Mouse (Mus musculus) liver, embryonic 13.5 days (tissue): ENCODE results near the gene A130010J15Rik. TPM values are rescaled to one million over a fixed set of nuclear protein-coding genes. Genes with fewer than 3 reads are reported as not detected.

Source experiments
- ATAC-seq: fragments of 200-750 bp; cut with Nextera tagmentation; 2 replicates; pipeline ENCODE4 v1.8.0; 2017; ENCODE audit warnings: low read depth, mild to moderate bottlenecking, moderate number of reproducible peaks, moderate library complexity
- DNase-seq: peaks from one replicate; pipeline ENCODE4 v3.0.0; 2022
- H3K27ac ChIP-seq: fragments of 300-500 bp; sonication (generic); 2 replicates; pipeline ENCODE4 v1.5.1; 2015; ENCODE audit warnings: moderate library complexity, mild to moderate bottlenecking, inconsistent platforms
- H3K27me3 ChIP-seq: fragments of 300-500 bp; sonication (generic); 2 replicates; pipeline ENCODE4 v1.6.1; 2015; ENCODE audit warnings: mild to moderate bottlenecking, inconsistent platforms
- H3K36me3 ChIP-seq: fragments of 300-500 bp; sonication (generic); 2 replicates; pipeline ENCODE4 v1.6.1; 2015; ENCODE audit warnings: mild to moderate bottlenecking, inconsistent platforms
- H3K4me1 ChIP-seq: fragments of 300-500 bp; sonication (generic); replicated peaks from 2 replicates; pipeline ENCODE4 v1.6.1; 2015; ENCODE audit warnings: inconsistent platforms
- H3K4me2 ChIP-seq: fragments of 300-500 bp; sonication (generic); 2 replicates; pipeline ENCODE4 v1.6.1; 2015; ENCODE audit warnings: inconsistent platforms, mild to moderate bottlenecking, moderate library complexity
- H3K4me3 ChIP-seq: fragments of 300-500 bp; sonication (generic); replicated peaks from 2 replicates; pipeline ENCODE4 v1.5.1; 2015; ENCODE audit warnings: mild to moderate bottlenecking, inconsistent platforms
- H3K9ac ChIP-seq: fragments of 300-500 bp; sonication (generic); 2 replicates; pipeline ENCODE4 v1.6.1; 2015; ENCODE audit warnings: mild to moderate bottlenecking, inconsistent platforms
- H3K9me3 ChIP-seq: fragments of 300-500 bp; sonication (generic); replicated peaks from 2 replicates; pipeline ENCODE4 v1.6.1; 2016; ENCODE audit warnings: inconsistent platforms
- WGBS: fragments of 180-500 bp; shearing (Covaris S2); methylation state at CpG from one replicate; pipeline ENCODE4 v1.1.7; 2015; ENCODE audit not compliant: insufficient replicate concordance; 5-methylcytosine and 5-hydroxymethylcytosine counted together
- polyA plus RNA-seq: library from polyadenylated mRNA; unstranded; fragments of >200 nt; fragmentation: Nextera tagmentation; extraction: Ambion mirVana; gene quantifications from 2 replicates; pipeline ENCODE4 v1.2.1, GENCODE M21; 2015

A130010J15Rik gene
- 5.5 and 6.2 TPM in 2 replicates for polyA plus RNA-seq

GRCm38 (mm10) chr1:193167746-193168145, at the start of gene A130010J15Rik:
Gene A130010J15Rik (plus strand): TSS chr1:193168046.
- ATAC-seq (no peak), DNase-seq (no peak)
- Histone ChIP-seq H3K27ac (no peak within 1 kb of the TSS), H3K9me3 (no peaks in the 10 kb centered on the region), H3K4me2 (no peak within 1 kb of the TSS), H3K27me3 (no peaks in the 10 kb centered on the region), H3K36me3 (no peaks in the 10 kb centered on the region), H3K9ac (no peak within 1 kb of the TSS), H3K4me3 (no peak within 1 kb of the TSS), H3K4me1 (peaks cover 15% of the 10 kb centered on the region)
- WGBS, result 74% methylated on average over 3 of the region's 3 CpGs

GRCm38 (mm10) chr1:193122793-193123192, 45.1 kb upstream of the A130010J15Rik start:
- 76% methylated on average over 7 of the region's 7 CpGs for WGBS

GRCm38 (mm10) chr1:193123290-193123689, 44.6 kb upstream of the A130010J15Rik start:
- no peak for ATAC-seq
- 77% methylated on average over 6 of the region's 6 CpGs for WGBS
- no peaks in the 10 kb centered on the region for H3K27me3 ChIP-seq
- H3K36me3 ChIP-seq, result peaks cover 86% of the 10 kb centered on the region
- no peak overlapping the region for H3K27ac ChIP-seq
- DNase-seq, result no peak
- H3K9me3 ChIP-seq, result no peaks in the 10 kb centered on the region
- H3K4me2 ChIP-seq, result no peak overlapping the region
- no peak overlapping the region for H3K4me3 ChIP-seq
- H3K4me1 ChIP-seq, result peaks cover 6% of the 10 kb centered on the region
- H3K9ac ChIP-seq, result no peak overlapping the region

More at GRCm38 (mm10) chr1:193122793-193123192, 45.1 kb upstream of the A130010J15Rik start:
- no peaks in the 10 kb centered on the region for H3K9me3 ChIP-seq
- H3K4me3 ChIP-seq, result no peak overlapping the region
- H3K4me2 ChIP-seq, result no peak overlapping the region
- peaks cover 87% of the 10 kb centered on the region for H3K36me3 ChIP-seq
- ATAC-seq, result no peak
- H3K9ac ChIP-seq, result no peak overlapping the region
- no peaks in the 10 kb centered on the region for H3K27me3 ChIP-seq
- DNase-seq, result no peak
- peaks cover 2% of the 10 kb centered on the region; the same call in 1 of the 2 replicates for H3K4me1 ChIP-seq
- H3K27ac ChIP-seq, result no peak overlapping the region

GRCm38 (mm10) chr1:193125835-193126234, 42.0 kb upstream of the A130010J15Rik start:
- ATAC-seq, result no peak
- Histone ChIP-seq H3K27ac (no peak overlapping the region), H3K4me2 (no peak overlapping the region), H3K36me3 (peaks cover 62% of the 10 kb centered on the region), H3K9me3 (no peaks in the 10 kb centered on the region), H3K4me3 (no peak overlapping the region), H3K9ac (no peak overlapping the region), H3K27me3 (no peaks in the 10 kb centered on the region), H3K4me1 (peaks cover 20% of the 10 kb centered on the region)
- 69% methylated on average over 4 of the region's 4 CpGs for WGBS
- no peak for DNase-seq

- no peak overlapping the region for H3K4me2 ChIP-seq
- no peaks in the 10 kb centered on the region for H3K27me3 ChIP-seq
- H3K4me3 ChIP-seq, result no peak overlapping the region
- peaks cover 23% of the 10 kb centered on the region for H3K4me1 ChIP-seq
- H3K9me3 ChIP-seq, result no peaks in the 10 kb centered on the region
- no peak for DNase-seq
- WGBS, result 88% methylated on average over 6 of the region's 6 CpGs
- peaks cover 40% of the 10 kb centered on the region for H3K36me3 ChIP-seq
- no peak for ATAC-seq
- H3K9ac ChIP-seq, result no peak overlapping the region
- no peak overlapping the region for H3K27ac ChIP-seq
Observed at GRCm38 (mm10) chr1:193128055-193128454, 39.8 kb upstream of the A130010J15Rik start.

GRCm38 (mm10) chr1:193129321-193129720, 38.5 kb upstream of the A130010J15Rik start:
- ATAC-seq (no peak), DNase-seq (no peak)
- H3K4me2 ChIP-seq, result peak overlapping the region; percentile 90
- H3K4me3 ChIP-seq, result peak overlapping the region; percentile 89
- peaks cover 29% of the 10 kb centered on the region for H3K36me3 ChIP-seq
- H3K9me3 ChIP-seq, result no peaks in the 10 kb centered on the region
- H3K4me1 ChIP-seq, result peaks cover 23% of the 10 kb centered on the region
- H3K9ac ChIP-seq, result peak overlapping the region; percentile 88
- H3K27ac ChIP-seq, result no peak overlapping the region
- H3K27me3 ChIP-seq, result no peaks in the 10 kb centered on the region
- WGBS, result 11% methylated on average over 5 of the region's 5 CpGs

GRCm38 (mm10) chr1:193129786-193130455, 37.9 kb upstream of the A130010J15Rik start, which contains the start of gene Diexf:
Gene Diexf (minus strand): TSS chr1:193130272.
- Histone ChIP-seq H3K4me3 (peak within 1 kb of the TSS; percentile 89), H3K36me3 (peaks cover 24% of the 10 kb centered on the region), H3K9me3 (no peaks in the 10 kb centered on the region), H3K27ac (peak within 1 kb of the TSS; percentile 47; the same call in 1 of the 2 replicates), H3K4me1 (peaks cover 23% of the 10 kb centered on the region), H3K9ac (peak within 1 kb of the TSS; percentile 88), H3K27me3 (no peaks in the 10 kb centered on the region), H3K4me2 (peak within 1 kb of the TSS; percentile 90)
- DNase-seq, result peak; percentile 97
- WGBS, result under 1% methylated on average over 61 of the region's 61 CpGs
- ATAC-seq, result peak; percentile 93

- 32% methylated on average over 11 of the region's 11 CpGs for WGBS
- 0 out of 2 replicates have a peak overlapping the region, but pooled peaks have one; percentile 19 for H3K27ac ChIP-seq
Observed at GRCm38 (mm10) chr1:193130456-193130825, 37.4 kb upstream of the A130010J15Rik start.

GRCm38 (mm10) chr1:193130839-193131238, 37.0 kb upstream of the A130010J15Rik start:
- Histone ChIP-seq H3K4me2 (peak overlapping the region; percentile 60), H3K4me1 (peaks cover 23% of the 10 kb centered on the region), H3K9me3 (no peaks in the 10 kb centered on the region), H3K4me3 (peak overlapping the region; percentile 89; the same call in 1 of the 2 replicates), H3K27ac (0 out of 2 replicates have a peak overlapping the region, but pooled peaks have one; percentile 19), H3K36me3 (peaks cover 19% of the 10 kb centered on the region), H3K9ac (no peak overlapping the region), H3K27me3 (0 out of 2 replicates have a peak, but pooled peaks cover 3% of the 10 kb centered on the region)
- DNase-seq, result no peak
- ATAC-seq, result no peak
- 72% methylated on average over 8 of the region's 8 CpGs for WGBS

More at GRCm38 (mm10) chr1:193130456-193130825, 37.4 kb upstream of the A130010J15Rik start:
- Histone ChIP-seq H3K4me1 (peaks cover 23% of the 10 kb centered on the region), H3K4me3 (peak overlapping the region; percentile 89), H3K9ac (peak overlapping the region; percentile 40; the same call in 1 of the 2 replicates), H3K27me3 (0 out of 2 replicates have a peak, but pooled peaks cover 1% of the 10 kb centered on the region), H3K36me3 (peaks cover 21% of the 10 kb centered on the region), H3K4me2 (peak overlapping the region; percentile 60), H3K9me3 (no peaks in the 10 kb centered on the region)
- ATAC-seq, result no peak; the same call in 1 of the 2 replicates
- no peak for DNase-seq

- Histone ChIP-seq H3K27ac (no peak overlapping the region), H3K27me3 (0 out of 2 replicates have a peak, but pooled peaks cover 3% of the 10 kb centered on the region), H3K4me3 (no peak overlapping the region), H3K36me3 (peaks cover 18% of the 10 kb centered on the region), H3K4me1 (peaks cover 23% of the 10 kb centered on the region), H3K9me3 (no peaks in the 10 kb centered on the region), H3K4me2 (no peak overlapping the region), H3K9ac (no peak overlapping the region)
- DNase-seq (no peak), ATAC-seq (no peak)
- WGBS, result 65% methylated on average over 6 of the region's 6 CpGs
Observed at GRCm38 (mm10) chr1:193131311-193131948, 36.4 kb upstream of the A130010J15Rik start.

GRCm38 (mm10) chr1:193132385-193132784, 35.5 kb upstream of the A130010J15Rik start:
- H3K27ac ChIP-seq, result no peak overlapping the region
- DNase-seq, result no peak
- H3K4me2 ChIP-seq, result no peak overlapping the region
- H3K9ac ChIP-seq, result no peak overlapping the region
- peaks cover 23% of the 10 kb centered on the region for H3K4me1 ChIP-seq
- ATAC-seq, result no peak
- no peaks in the 10 kb centered on the region for H3K9me3 ChIP-seq
- no peak overlapping the region for H3K4me3 ChIP-seq
- H3K36me3 ChIP-seq, result peaks cover 8% of the 10 kb centered on the region
- 0 out of 2 replicates have a peak, but pooled peaks cover 3% of the 10 kb centered on the region for H3K27me3 ChIP-seq
